Mouse (Mus musculus) small intestine, adult 2 months (tissue): Measurements from ENCODE around the gene Nat8f4. TPM values are rescaled to one million over a fixed set of nuclear protein-coding genes. Genes with fewer than 3 reads are reported as not detected.
"Not testable (repeated sequence)": the region's sequence is repeated elsewhere in the genome, so short reads cannot be mapped to it uniquely, and the experiment has no call there.

Experiments
- H3K27ac ChIP-seq: fragments of 200-500 bp; 2 replicates; pipeline ENCODE4 v1.5.1; 2012; ENCODE audit warnings: low read depth, low read length, control low read depth, inconsistent platforms; ENCODE audit not compliant: insufficient read depth
- H3K27me3 ChIP-seq: fragments of 200-500 bp; 2 replicates; pipeline ENCODE4 v1.6.1; 2012; ENCODE audit warnings: mild to moderate bottlenecking, moderate library complexity, low read length, inconsistent platforms; ENCODE audit not compliant: control insufficient read depth, insufficient read depth
- H3K36me3 ChIP-seq: fragments of 200-500 bp; 2 replicates; pipeline ENCODE4 v1.6.1; 2012; ENCODE audit warnings: mild to moderate bottlenecking, low read length, control low read depth, inconsistent platforms; ENCODE audit not compliant: control insufficient read depth, insufficient read depth
- H3K4me1 ChIP-seq: fragments of 200-500 bp; 2 replicates; pipeline ENCODE4 v1.6.1; 2012; ENCODE audit warnings: low read length, inconsistent platforms, mixed read lengths; ENCODE audit not compliant: control insufficient read depth, insufficient read depth, insufficient read length
- H3K4me3 ChIP-seq: fragments of 200-500 bp; 2 replicates; pipeline ENCODE4 v1.5.1; 2012; ENCODE audit warnings: low read depth, mild to moderate bottlenecking, control low read depth, inconsistent platforms, low read length, moderate library complexity
- CTCF ChIP-seq: fragments of 200-500 bp; IDR thresholded peaks from 2 replicates; pipeline ENCODE4 v1.5.1; 2012; ENCODE audit warnings: low read depth, mild to moderate bottlenecking, control low read depth, inconsistent platforms, low read length, moderate library complexity, mixed read lengths; ENCODE audit not compliant: insufficient replicate concordance, insufficient read length; ENCODE audit errors: extremely low read depth
- POLR2A ChIP-seq: fragments of 200-500 bp; IDR thresholded peaks from 2 replicates; pipeline ENCODE4 v1.6.1; 2012; ENCODE audit warnings: low read depth, mild to moderate bottlenecking, control low read depth, inconsistent platforms, low read length, moderate library complexity
- WGBS: fragments of 180-500 bp; shearing (Covaris S2); methylation state at CpG from one replicate; pipeline ENCODE4 v1.1.7; 2018; 5-methylcytosine and 5-hydroxymethylcytosine counted together
- polyA plus RNA-seq: library from polyadenylated mRNA; depleted of rRNA; stranded (reverse); fragments of >200 nt; gene quantifications from 2 replicates; pipeline ENCODE4 v1.2.3, GENCODE M21; 2012; rRNA removed

Gene Nat8f4
- 15.6 and 32.6 TPM in 2 replicates for polyA plus RNA-seq

- Histone ChIP-seq H3K4me1 (peaks cover 12% of the 10 kb centered on the region; the same call in 1 of the 2 replicates), H3K4me3 (peak within 1 kb of the TSS; percentile 64), H3K27ac (peak within 1 kb of the TSS; percentile 67)
- 2% methylated on average over 20 of the region's 20 CpGs for WGBS
- not testable (repeated sequence) for H3K36me3 ChIP-seq, H3K27me3 ChIP-seq
- TF ChIP-seq CTCF: peak; percentile 70; the same call in 1 of the 2 replicates
These were observed at the start of gene Nat8f4 for GRCm38 (mm10) chr6:85904642-85905061. TSS of gene Nat8f4 (minus strand) at chr6:85904884.

- Histone ChIP-seq H3K4me3 (no peak overlapping the region), H3K36me3 (peaks cover 78% of the 10 kb centered on the region), H3K4me1 (no peaks in the 10 kb centered on the region), H3K27me3 (no peaks in the 10 kb centered on the region), H3K27ac (no peak overlapping the region)
- 87% methylated on average over 6 of the region's 6 CpGs for WGBS
- TF ChIP-seq POLR2A: no peak
- no peak for TF ChIP-seq CTCF
These were observed 43.9 kb upstream of the Nat8f4 start for GRCm38 (mm10) chr6:85948549-85948948.

GRCm38 (mm10) chr6:85942469-85942868 is 37.8 kb upstream of the Nat8f4 start:
- WGBS: 91% methylated on average over 3 of the region's 3 CpGs
- Histone ChIP-seq H3K27ac (no peak overlapping the region), H3K27me3 (no peaks in the 10 kb centered on the region), H3K4me1 (peaks cover 4% of the 10 kb centered on the region; the same call in 1 of the 2 replicates), H3K4me3 (no peak overlapping the region), H3K36me3 (peaks cover 38% of the 10 kb centered on the region)
- TF ChIP-seq POLR2A: no peak
- no peak for TF ChIP-seq CTCF

GRCm38 (mm10) chr6:85938701-85939100 is 34.0 kb upstream of the Nat8f4 start:
- Histone ChIP-seq H3K4me3 (no peak overlapping the region), H3K27me3 (no peaks in the 10 kb centered on the region), H3K36me3 (peaks cover 7% of the 10 kb centered on the region), H3K27ac (no peak overlapping the region), H3K4me1 (peaks cover 5% of the 10 kb centered on the region; the same call in 1 of the 2 replicates)
- WGBS: 73% methylated on average over 10 of the region's 10 CpGs
- TF ChIP-seq POLR2A: no peak
- no peak for TF ChIP-seq CTCF

GRCm38 (mm10) chr6:85936508-85937465 is 32.1 kb upstream of the Nat8f4 start:
- peak overlapping the region; percentile 96 for H3K27ac ChIP-seq
- WGBS: 1% methylated on average over 50 of the region's 50 CpGs

GRCm38 (mm10) chr6:85935646-85936045 is 31.0 kb upstream of the Nat8f4 start:
- H3K27me3 ChIP-seq: no peaks in the 10 kb centered on the region
- no peak overlapping the region for H3K27ac ChIP-seq
- TF ChIP-seq CTCF: no peak
- TF ChIP-seq POLR2A: no peak
- H3K36me3 ChIP-seq: peaks cover 6% of the 10 kb centered on the region
- no peak overlapping the region for H3K4me3 ChIP-seq
- H3K4me1 ChIP-seq: peaks cover 7% of the 10 kb centered on the region; the same call in 1 of the 2 replicates
- 84% methylated on average over 3 of the region's 3 CpGs for WGBS

More at GRCm38 (mm10) chr6:85936508-85937465, 32.1 kb upstream of the Nat8f4 start:
- TF ChIP-seq POLR2A (peak; percentile 24), CTCF (peak; percentile 54; the same call in 1 of the 2 replicates)
- not testable (repeated sequence) for H3K36me3 ChIP-seq, H3K27me3 ChIP-seq, H3K4me1 ChIP-seq
- H3K4me3 ChIP-seq: peak overlapping the region; percentile 58

GRCm38 (mm10) chr6:85934047-85934446 is 29.4 kb upstream of the Nat8f4 start:
- no peak overlapping the region for H3K27ac ChIP-seq
- no peaks in the 10 kb centered on the region for H3K27me3 ChIP-seq
- peaks cover 18% of the 10 kb centered on the region for H3K36me3 ChIP-seq
- TF ChIP-seq CTCF: no peak
- no peak for TF ChIP-seq POLR2A
- H3K4me3 ChIP-seq: no peak overlapping the region
- 77% methylated on average over 8 of the region's 8 CpGs for WGBS
- H3K4me1 ChIP-seq: peaks cover 19% of the 10 kb centered on the region; the same call in 1 of the 2 replicates
